In the genomic region with DNA sequence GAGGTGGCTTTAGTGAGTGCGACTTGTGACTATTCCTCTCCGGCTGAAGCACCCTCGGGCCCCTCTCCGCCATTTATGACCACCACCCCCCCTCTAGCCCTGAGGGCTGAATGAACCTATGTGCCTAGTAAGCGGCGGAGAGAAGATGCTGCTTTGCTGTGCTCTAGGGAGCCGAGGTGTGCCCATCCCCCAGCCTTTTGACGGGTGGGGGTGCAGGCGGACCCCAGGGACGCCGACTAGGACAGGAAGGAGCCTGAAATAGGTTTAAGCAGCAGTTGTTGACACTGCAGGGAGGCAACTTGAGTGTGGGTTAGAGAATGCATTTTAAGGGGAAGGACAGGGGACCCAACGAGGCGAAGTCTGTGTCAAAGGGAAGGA, we compare ENCODE assay signal across 7 mouse cellular contexts. TPM values are rescaled to one million over a fixed set of nuclear protein-coding genes. Genes with fewer than 3 reads are reported as not detected.
DNase-seq lines count a peak whose midpoint lies in the region; ATAC-seq lines count a peak whose summit lies in the region.

No protein-coding gene starts in this region.

- H3K9ac ChIP-seq in embryonic facial prominence, embryonic 14.5 days (ENCODE audit: low read depth, low read length) = peak overlapping the region; percentile 52
- 0 out of 2 replicates have a peak overlapping the region, but pooled peaks have one; percentile 26 for H3K9ac ChIP-seq in intestine, embryonic 15.5 days

- no peaks in the 10 kb centered on the region for H3K9me3 ChIP-seq in megakaryocyte, embryonic 14.5 days
- no peaks in the 10 kb centered on the region for H3K9me3 ChIP-seq in embryonic facial prominence, embryonic 14.5 days (ENCODE audit: control insufficient read depth, low read length)
- no peaks in the 10 kb centered on the region for H3K9me3 ChIP-seq in intestine, embryonic 15.5 days

- peaks cover 60% of the 10 kb centered on the region for H3K4me1 ChIP-seq in megakaryocyte, embryonic 14.5 days
- peaks cover 23% of the 10 kb centered on the region for H3K4me1 ChIP-seq in embryonic facial prominence, embryonic 14.5 days (ENCODE audit: control insufficient read depth, insufficient read depth, low read length)
- peaks cover 33% of the 10 kb centered on the region for H3K4me1 ChIP-seq in intestine, embryonic 15.5 days (replicated peaks)

- no peak for ATAC-seq in megakaryocyte, adult 5-6 weeks (ENCODE audit: poor library complexity, severe bottlenecking)
- no peak for ATAC-seq in embryonic facial prominence, embryonic 14.5 days (ENCODE audit: low read depth)
- peak; percentile 0; the same call in 1 of the 2 replicates for ATAC-seq in intestine, embryonic 15.5 days

- H3K4me2 ChIP-seq in embryonic facial prominence, embryonic 14.5 days (ENCODE audit: low read depth, low read length) = peak overlapping the region; percentile 92
- H3K4me2 ChIP-seq in intestine, embryonic 15.5 days (replicated peaks) = peak overlapping the region; percentile 93

- H3K27ac ChIP-seq in embryonic facial prominence, embryonic 14.5 days (replicated peaks; ENCODE audit: low read depth, low read length) = no peak overlapping the region
- H3K27ac ChIP-seq in intestine, embryonic 15.5 days = no peak overlapping the region

- peak overlapping the region; percentile 92 for H3K4me3 ChIP-seq in megakaryocyte, embryonic 14.5 days (replicated peaks)
- peak overlapping the region; percentile 49 for H3K4me3 ChIP-seq in embryonic facial prominence, embryonic 14.5 days (ENCODE audit: low read depth, low read length)
- H3K4me3 ChIP-seq in intestine, embryonic 15.5 days (replicated peaks) = peak overlapping the region; percentile 50

- WGBS in embryonic facial prominence, embryonic 14.5 days = 1% methylated on average over 13 of the region's 13 CpGs
- WGBS in intestine, embryonic 15.5 days = 1% methylated on average over 13 of the region's 13 CpGs

- no peak for DNase-seq in embryonic facial prominence, embryonic 14.5 days (ENCODE audit: low spot score)
- peak; percentile 42 for DNase-seq in neural tube, embryonic 10.5 days (ENCODE audit: extremely low spot score, low spot score)
- no peak for DNase-seq in right cerebral cortex, adult 2 months (ENCODE audit: low spot score in 2 of 2)
- no peak for DNase-seq in layer of hippocampus, adult 9-10 months (ENCODE audit: low spot score)

- no peaks in the 10 kb centered on the region for H3K36me3 ChIP-seq in megakaryocyte, embryonic 14.5 days (replicated peaks; ENCODE audit: low read length)
- no peaks in the 10 kb centered on the region for H3K36me3 ChIP-seq in embryonic facial prominence, embryonic 14.5 days (ENCODE audit: control insufficient read depth, insufficient read depth, low read length)
- H3K36me3 ChIP-seq in intestine, embryonic 15.5 days = no peaks in the 10 kb centered on the region

- peaks cover 89% of the 10 kb centered on the region for H3K27me3 ChIP-seq in megakaryocyte, embryonic 14.5 days (replicated peaks)
- peaks cover 72% of the 10 kb centered on the region for H3K27me3 ChIP-seq in embryonic facial prominence, embryonic 14.5 days (replicated peaks; ENCODE audit: control insufficient read depth, insufficient read depth, low read length)
- peaks cover 61% of the 10 kb centered on the region for H3K27me3 ChIP-seq in intestine, embryonic 15.5 days (replicated peaks)

RNA-seq across cellular contexts. Expression of a gene that starts 3.3 kb away (rescaled TPM):
- 11.5 and 14.8 TPM in 2 replicates for polyA plus RNA-seq in megakaryocyte, embryonic 14.5 days (2012; ENCODE audit: insufficient read depth, low replicate concordance)
- 5.1 and 5.3 TPM in 2 replicates for total RNA-seq in megakaryocyte, adult 5-6 weeks (2015)
- 3.2 and 4.2 TPM in 2 replicates for total RNA-seq in megakaryocyte, adult 5-6 weeks (2017)
- 1.3 and 1.6 TPM in 2 replicates for polyA plus RNA-seq in embryonic facial prominence, embryonic 14.5 days (2014; fragmentation: Nextera tagmentation; extraction: Ambion mirVana)
- 5.1 and 5.4 TPM in 2 replicates for polyA plus RNA-seq in intestine, embryonic 15.5 days (2015; fragmentation: Nextera tagmentation; extraction: Ambion mirVana)

RNA-seq across cellular contexts. Expression of a gene that starts 29.4 kb away (rescaled TPM):
- 0.81 and 2.1 TPM in 2 replicates for polyA plus RNA-seq in megakaryocyte, embryonic 14.5 days (2012; ENCODE audit: insufficient read depth, low replicate concordance)
- total RNA-seq in megakaryocyte, adult 5-6 weeks (2015) = 4.6 and 5.3 TPM in 2 replicates
- 1.4 and 3.5 TPM in 2 replicates for total RNA-seq in megakaryocyte, adult 5-6 weeks (2017)
- 51.3 and 56.0 TPM in 2 replicates for polyA plus RNA-seq in embryonic facial prominence, embryonic 14.5 days (2014; fragmentation: Nextera tagmentation; extraction: Ambion mirVana)
- 21.0 and 21.3 TPM in 2 replicates for polyA plus RNA-seq in intestine, embryonic 15.5 days (2015; fragmentation: Nextera tagmentation; extraction: Ambion mirVana)

RNA-seq across cellular contexts. Expression of a gene that starts 35.1 kb away (rescaled TPM):
- 2.1 and 3.2 TPM in 2 replicates for polyA plus RNA-seq in megakaryocyte, embryonic 14.5 days (2012; ENCODE audit: insufficient read depth, low replicate concordance)
- total RNA-seq in megakaryocyte, adult 5-6 weeks (2015) = 11.4 and 12.9 TPM in 2 replicates
- 21.6 and 28.0 TPM in 2 replicates for total RNA-seq in megakaryocyte, adult 5-6 weeks (2017)
- polyA plus RNA-seq in embryonic facial prominence, embryonic 14.5 days (2014; fragmentation: Nextera tagmentation; extraction: Ambion mirVana) = 50.7 and 61.9 TPM in 2 replicates
- polyA plus RNA-seq in intestine, embryonic 15.5 days (2015; fragmentation: Nextera tagmentation; extraction: Ambion mirVana) = 43.7 and 46.2 TPM in 2 replicates

Comparison
In these comparisons a context has a peak if more than half of its experiments do, and no peak if none do; other contexts are left out.
1. RNA of a gene that starts 35.1 kb away (polyA plus RNA-seq): 50.7 to 61.9 TPM in embryonic facial prominence, embryonic 14.5 days and 43.7 to 46.2 TPM in intestine, embryonic 15.5 days; 2.1 to 3.2 TPM in megakaryocyte, embryonic 14.5 days; every median in the first group is over 10 times any median in the second.
2. Peak in every context shown above with its lines, with median percentiles within 50 percentile points of each other: H3K4me3 ChIP-seq.